Mouse (Mus musculus): ENCODE data around the gene Lpin2. TPM values are rescaled to one million over a fixed set of nuclear protein-coding genes. Genes with fewer than 3 reads are reported as not detected.

Gene Lpin2
- polyA plus RNA-seq, 1 experiment from 2014 or later = 65.8 TPM

- TF ChIP-seq EP300 (IDR thresholded peaks at IDR 0.05) (no peak), CTCF (IDR thresholded peaks at IDR 0.05) (no peak)
- Histone ChIP-seq H3K9me3 (ENCODE audit: low read length) (no peaks in the 10 kb centered on the region), H3K27me3 (replicated peaks; ENCODE audit: insufficient read depth, low read length) (no peaks in the 10 kb centered on the region), H3K27ac (ENCODE audit: low read length) (no peak overlapping the region), H3K4me2 (replicated peaks; ENCODE audit: low read depth, low read length) (no peak overlapping the region), H3K4me1 (ENCODE audit: insufficient read depth, low read depth, low read length) (no peaks in the 10 kb centered on the region; the same call in 1 of the 2 replicates), H3K9ac (replicated peaks; ENCODE audit: low read depth) (no peak overlapping the region), H3K4me3 (ENCODE audit: low read depth, low read length) (no peak overlapping the region), H3K36me3 (ENCODE audit: insufficient read depth, low read length) (no peaks in the 10 kb centered on the region)
- WGBS = 55% methylated on average over 1 of the region's 1 CpGs
- no peak for DNase-seq (ENCODE audit: low spot score)
- ATAC-seq = no peak
These were observed 27.1 kb upstream of the Lpin2 start for GRCm38 (mm10) chr17:71155271-71155670.

GRCm38 (mm10) chr17:71159152-71159567 is 23.2 kb upstream of the Lpin2 start:
- no peak overlapping the region for H3K4me3 ChIP-seq (ENCODE audit: low read depth, low read length)
- H3K36me3 ChIP-seq (ENCODE audit: insufficient read depth, low read length) = no peaks in the 10 kb centered on the region
- peak; percentile 73 for DNase-seq (ENCODE audit: low spot score)
- TF ChIP-seq CTCF (IDR thresholded peaks at IDR 0.05) (no peak), EP300 (IDR thresholded peaks at IDR 0.05) (peak; percentile 20; the same call in 1 of the 2 replicates)
- no peaks in the 10 kb centered on the region; the same call in 1 of the 2 replicates for H3K4me1 ChIP-seq (ENCODE audit: insufficient read depth, low read depth, low read length)
- no peak overlapping the region for H3K4me2 ChIP-seq (replicated peaks; ENCODE audit: low read depth, low read length)
- H3K27me3 ChIP-seq (replicated peaks; ENCODE audit: insufficient read depth, low read length) = no peaks in the 10 kb centered on the region
- peak; percentile 87 for ATAC-seq
- H3K9ac ChIP-seq (replicated peaks; ENCODE audit: low read depth) = no peak overlapping the region
- no peaks in the 10 kb centered on the region for H3K9me3 ChIP-seq (ENCODE audit: low read length)
- peak overlapping the region; percentile 55; the same call in 1 of the 2 replicates for H3K27ac ChIP-seq (ENCODE audit: low read length)
- 17% methylated on average over 4 of the region's 4 CpGs for whole genome bisulfite sequencing

GRCm38 (mm10) chr17:71159720-71160119 is 22.6 kb upstream of the Lpin2 start:
- no peak for ATAC-seq
- H3K4me3 ChIP-seq (ENCODE audit: low read depth, low read length) = no peak overlapping the region

GRCm38 (mm10) chr17:71160244-71160995 is 21.9 kb upstream of the Lpin2 start:
- DNase-seq (ENCODE audit: low spot score) (no peak), ATAC-seq (no peak)
- H3K4me3 ChIP-seq (ENCODE audit: low read depth, low read length) = no peak overlapping the region
- 81% methylated on average over 8 of the region's 8 CpGs for WGBS
- no peak overlapping the region for H3K4me2 ChIP-seq (replicated peaks; ENCODE audit: low read depth, low read length)
- TF ChIP-seq EP300 (IDR thresholded peaks at IDR 0.05) (no peak), CTCF (IDR thresholded peaks at IDR 0.05) (no peak)
- H3K9me3 ChIP-seq (ENCODE audit: low read length) = no peaks in the 10 kb centered on the region
- no peak overlapping the region for H3K27ac ChIP-seq (ENCODE audit: low read length)
- no peak overlapping the region for H3K9ac ChIP-seq (replicated peaks; ENCODE audit: low read depth)
- no peaks in the 10 kb centered on the region for H3K36me3 ChIP-seq (ENCODE audit: insufficient read depth, low read length)
- H3K4me1 ChIP-seq (ENCODE audit: insufficient read depth, low read depth, low read length) = no peaks in the 10 kb centered on the region; the same call in 1 of the 2 replicates
- H3K27me3 ChIP-seq (replicated peaks; ENCODE audit: insufficient read depth, low read length) = no peaks in the 10 kb centered on the region

More at GRCm38 (mm10) chr17:71159720-71160119, 22.6 kb upstream of the Lpin2 start:
- no peak overlapping the region for H3K9ac ChIP-seq (replicated peaks; ENCODE audit: low read depth)
- no peak for DNase-seq (ENCODE audit: low spot score)
- 54% methylated on average over 8 of the region's 8 CpGs for WGBS
- no peaks in the 10 kb centered on the region for H3K27me3 ChIP-seq (replicated peaks; ENCODE audit: insufficient read depth, low read length)
- no peaks in the 10 kb centered on the region for H3K36me3 ChIP-seq (ENCODE audit: insufficient read depth, low read length)
- TF ChIP-seq CTCF (IDR thresholded peaks at IDR 0.05) = no peak
- no peak for TF ChIP-seq EP300 (IDR thresholded peaks at IDR 0.05)
- no peak overlapping the region for H3K4me2 ChIP-seq (replicated peaks; ENCODE audit: low read depth, low read length)
- H3K9me3 ChIP-seq (ENCODE audit: low read length) = no peaks in the 10 kb centered on the region
- peak overlapping the region; percentile 55 for H3K27ac ChIP-seq (ENCODE audit: low read length)
- no peaks in the 10 kb centered on the region; the same call in 1 of the 2 replicates for H3K4me1 ChIP-seq (ENCODE audit: insufficient read depth, low read depth, low read length)

- Histone ChIP-seq H3K9ac (replicated peaks; ENCODE audit: low read depth) (no peak overlapping the region), H3K4me3 (ENCODE audit: low read depth, low read length) (no peak overlapping the region), H3K27me3 (replicated peaks; ENCODE audit: insufficient read depth, low read length) (no peaks in the 10 kb centered on the region), H3K9me3 (ENCODE audit: low read length) (no peaks in the 10 kb centered on the region), H3K4me2 (replicated peaks; ENCODE audit: low read depth, low read length) (no peak overlapping the region), H3K27ac (ENCODE audit: low read length) (no peak overlapping the region), H3K4me1 (ENCODE audit: insufficient read depth, low read depth, low read length) (peaks cover 5% of the 10 kb centered on the region; the same call in 1 of the 2 replicates), H3K36me3 (ENCODE audit: insufficient read depth, low read length) (no peaks in the 10 kb centered on the region)
- DNase-seq (ENCODE audit: low spot score) (peak; percentile 84), ATAC-seq (peak; percentile 78)
- TF ChIP-seq EP300 (IDR thresholded peaks at IDR 0.05) (peak; percentile 46; the same call in 1 of the 2 replicates), CTCF (IDR thresholded peaks at IDR 0.05) (no peak)
- 49% methylated on average over 6 of the region's 6 CpGs for WGBS
These were observed 17.4 kb upstream of the Lpin2 start for GRCm38 (mm10) chr17:71164991-71165390.

- Histone ChIP-seq H3K27me3 (replicated peaks; ENCODE audit: insufficient read depth, low read length) (no peaks in the 10 kb centered on the region), H3K4me3 (ENCODE audit: low read depth, low read length) (no peak overlapping the region), H3K9ac (replicated peaks; ENCODE audit: low read depth) (no peak overlapping the region), H3K4me2 (replicated peaks; ENCODE audit: low read depth, low read length) (no peak overlapping the region), H3K27ac (ENCODE audit: low read length) (no peak overlapping the region), H3K4me1 (ENCODE audit: insufficient read depth, low read depth, low read length) (peaks cover 5% of the 10 kb centered on the region; the same call in 1 of the 2 replicates), H3K36me3 (ENCODE audit: insufficient read depth, low read length) (no peaks in the 10 kb centered on the region), H3K9me3 (ENCODE audit: low read length) (no peaks in the 10 kb centered on the region)
- ATAC-seq (no peak), DNase-seq (ENCODE audit: low spot score) (no peak)
- 48% methylated on average over 5 of the region's 5 CpGs for WGBS
- no peak for TF ChIP-seq EP300 (IDR thresholded peaks at IDR 0.05)
- TF ChIP-seq CTCF (IDR thresholded peaks at IDR 0.05) = no peak
These were observed 14.1 kb upstream of the Lpin2 start for GRCm38 (mm10) chr17:71168205-71168815.

All from lung, postnatal 0 days (tissue).